Mouse (Mus musculus): Measurements from ENCODE around the gene Serpina1e. TPM values are rescaled to one million over a fixed set of nuclear protein-coding genes. Genes with fewer than 3 reads are reported as not detected.

Serpina1e gene
- polyA plus RNA-seq, 1 experiment from 2014 or later, result 0.19 TPM

Other genes starting within 250 kb of the Serpina1e start
- not detected in 2 replicates for gene Serpina1d, start 185.4 kb downstream of the Serpina1e start, polyA plus RNA-seq (2015; fragmentation: Nextera tagmentation; extraction: Ambion mirVana)
- 0.19 TPM in 1 of 2 replicates, not detected in the other for gene Serpina1b, start 128.6 kb downstream of the Serpina1e start, polyA plus RNA-seq (2015; fragmentation: Nextera tagmentation; extraction: Ambion mirVana)
- gene Serpina1a, start 95.4 kb downstream of the Serpina1e start, polyA plus RNA-seq (2015; fragmentation: Nextera tagmentation; extraction: Ambion mirVana), result 0.14 TPM in 1 of 2 replicates, not detected in the other
- not detected in 2 replicates for gene Serpina1c, start 54.1 kb downstream of the Serpina1e start, polyA plus RNA-seq (2015; fragmentation: Nextera tagmentation; extraction: Ambion mirVana)
- not detected in 2 replicates for gene Serpina11, start 31.0 kb upstream of the Serpina1e start, polyA plus RNA-seq (2015; fragmentation: Nextera tagmentation; extraction: Ambion mirVana)
- gene Serpina9, start 54.8 kb upstream of the Serpina1e start, polyA plus RNA-seq (2015; fragmentation: Nextera tagmentation; extraction: Ambion mirVana), result 2.1 and 3.8 TPM in 2 replicates
- 0.16 and 0.38 TPM in 2 replicates for gene Serpina12, start 85.5 kb upstream of the Serpina1e start, polyA plus RNA-seq (2015; fragmentation: Nextera tagmentation; extraction: Ambion mirVana)
- not detected in 2 replicates for gene Serpina5, start 142.1 kb upstream of the Serpina1e start, polyA plus RNA-seq (2015; fragmentation: Nextera tagmentation; extraction: Ambion mirVana)
- gene Serpina3a, start 153.7 kb upstream of the Serpina1e start, polyA plus RNA-seq (2015; fragmentation: Nextera tagmentation; extraction: Ambion mirVana), result not detected in 2 replicates
- gene Serpina3b, start 169.0 kb upstream of the Serpina1e start, polyA plus RNA-seq (2015; fragmentation: Nextera tagmentation; extraction: Ambion mirVana), result not detected in 2 replicates
- 0.12 TPM in 1 of 2 replicates, not detected in the other for gene Serpina3c, start 194.9 kb upstream of the Serpina1e start, polyA plus RNA-seq (2015; fragmentation: Nextera tagmentation; extraction: Ambion mirVana)

All from embryonic facial prominence, embryonic 15.5 days (tissue).